Mouse (Mus musculus) neural tube, embryonic 14.5 days (tissue): ENCODE measurements at regions not wholly inside any gene's neighbourhood (a gene's known extent, or its start where the extent isn't known, plus 50 kb on each side); places are given as distances from the start of the nearest gene placed in this dataset.
A peak's percentile ranks its signal among the peaks of the same experiment; 100 is the strongest.

Source experiments
- ATAC-seq: fragments of 200-750 bp; cut with Nextera tagmentation; 2 replicates; pipeline ENCODE4 v1.8.0; 2017; ENCODE audit warnings: low read depth, mild to moderate bottlenecking, moderate TSS enrichment, moderate library complexity
- H3K27ac ChIP-seq: fragments of 300-500 bp; sonication (generic); 2 replicates; pipeline ENCODE4 v1.5.1; 2014; ENCODE audit warnings: low read depth, mild to moderate bottlenecking, control low read depth, low read length, moderate library complexity, mixed read lengths
- H3K27me3 ChIP-seq: fragments of 300-500 bp; sonication (generic); 2 replicates; pipeline ENCODE4 v1.6.1; 2014; ENCODE audit warnings: low read length; ENCODE audit not compliant: control insufficient read depth, insufficient read depth
- H3K36me3 ChIP-seq: fragments of 300-500 bp; sonication (generic); 2 replicates; pipeline ENCODE4 v1.6.1; 2014; ENCODE audit warnings: low read length, mixed read lengths; ENCODE audit not compliant: control insufficient read depth, insufficient read depth
- H3K4me1 ChIP-seq: fragments of 300-500 bp; sonication (generic); 2 replicates; pipeline ENCODE4 v1.6.1; 2014; ENCODE audit warnings: low read length; ENCODE audit not compliant: control insufficient read depth, insufficient read depth
- H3K4me2 ChIP-seq: fragments of 300-500 bp; sonication (generic); 2 replicates; pipeline ENCODE4 v1.6.1; 2014; ENCODE audit warnings: mild to moderate bottlenecking, low read depth, low read length, control low read depth
- H3K4me3 ChIP-seq: fragments of 300-500 bp; sonication (generic); 2 replicates; pipeline ENCODE4 v1.5.1; 2014; ENCODE audit warnings: low read depth, low read length, control low read depth, mixed read lengths
- H3K9ac ChIP-seq: fragments of 300-500 bp; sonication (generic); replicated peaks from 2 replicates; pipeline ENCODE4 v1.6.1; 2014; ENCODE audit warnings: low read depth, mild to moderate bottlenecking, control low read depth, low read length, mixed read lengths
- H3K9me3 ChIP-seq: fragments of 300-500 bp; sonication (generic); 2 replicates; pipeline ENCODE4 v1.6.1; 2016; ENCODE audit warnings: low read length; ENCODE audit not compliant: control insufficient read depth
- WGBS: fragments of 180-500 bp; shearing (Covaris S2); extraction: QIAGEN DNeasy Blood & Tissue Kit; methylation state at CpG from one replicate; pipeline ENCODE4 v1.1.7; 2014; 5-methylcytosine and 5-hydroxymethylcytosine counted together

- no peaks in the 10 kb centered on the region for H3K27me3 ChIP-seq
- H3K9ac ChIP-seq, result no peak overlapping the region
- 18% methylated on average over 1 of the region's 1 CpGs for WGBS
- H3K4me3 ChIP-seq, result no peak overlapping the region
- no peaks in the 10 kb centered on the region for H3K4me1 ChIP-seq
- ATAC-seq, result no peak
- H3K9me3 ChIP-seq, result no peaks in the 10 kb centered on the region
- H3K4me2 ChIP-seq, result no peak overlapping the region
- H3K27ac ChIP-seq, result no peak overlapping the region
- no peaks in the 10 kb centered on the region for H3K36me3 ChIP-seq
Measured at GRCm38 (mm10) chr17:77711130-77711529, 488.9 kb upstream of the Crim1 start.

DNA sequence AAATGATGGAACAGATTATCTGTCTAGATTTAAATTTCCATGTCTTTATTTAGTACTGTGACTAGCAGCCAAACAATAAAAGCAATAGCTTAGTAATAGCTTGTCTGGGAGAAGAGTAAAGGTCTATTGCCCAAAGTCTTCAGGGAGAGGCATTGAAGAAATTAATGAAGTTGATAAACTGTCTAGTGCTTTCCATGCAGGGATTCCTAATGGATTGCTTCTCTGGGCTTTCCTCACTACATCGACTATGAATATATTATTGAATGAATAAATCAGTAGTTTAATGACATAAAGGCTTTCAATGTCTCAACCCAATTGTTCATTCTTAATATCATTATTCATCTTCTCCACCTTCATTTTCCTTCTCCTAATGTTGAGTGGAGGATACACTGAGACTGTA is 487.9 kb upstream of the Crim1 start:
- H3K9ac ChIP-seq, result no peak overlapping the region
- H3K4me1 ChIP-seq, result no peaks in the 10 kb centered on the region
- WGBS, result 39% methylated on average over 1 of the region's 1 CpGs
- H3K4me2 ChIP-seq, result no peak overlapping the region
- H3K4me3 ChIP-seq, result no peak overlapping the region
- ATAC-seq, result peak; percentile 72
- no peaks in the 10 kb centered on the region for H3K36me3 ChIP-seq
- H3K27me3 ChIP-seq, result no peaks in the 10 kb centered on the region
- H3K9me3 ChIP-seq, result no peaks in the 10 kb centered on the region
- H3K27ac ChIP-seq, result no peak overlapping the region

DNA sequence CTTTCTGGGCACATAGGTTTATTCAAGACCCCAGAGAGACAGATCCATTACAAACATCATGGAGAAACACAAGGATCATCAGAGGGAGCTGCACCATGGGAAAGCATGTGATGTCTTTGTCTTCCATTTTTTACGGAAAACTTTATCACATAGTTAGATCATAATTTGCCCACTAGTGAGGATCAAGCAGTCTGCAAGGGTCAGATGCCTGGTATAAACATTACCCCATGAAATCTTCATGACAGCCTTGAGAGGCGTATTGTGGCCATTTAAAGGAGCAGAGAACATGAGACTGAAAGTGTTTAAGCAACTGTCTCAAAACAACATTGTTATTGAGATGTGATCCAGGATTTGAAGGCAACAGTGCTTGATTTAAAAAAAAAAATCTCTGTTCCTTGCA is 481.6 kb upstream of the Crim1 start:
- H3K9ac ChIP-seq, result no peak overlapping the region
- no peak for ATAC-seq
- no peaks in the 10 kb centered on the region for H3K36me3 ChIP-seq
- H3K4me2 ChIP-seq, result no peak overlapping the region
- no peaks in the 10 kb centered on the region for H3K27me3 ChIP-seq
- no peak overlapping the region for H3K27ac ChIP-seq
- no peaks in the 10 kb centered on the region for H3K4me1 ChIP-seq
- 77% methylated on average over 2 of the region's 2 CpGs for WGBS
- no peaks in the 10 kb centered on the region for H3K9me3 ChIP-seq
- no peak overlapping the region for H3K4me3 ChIP-seq

DNA sequence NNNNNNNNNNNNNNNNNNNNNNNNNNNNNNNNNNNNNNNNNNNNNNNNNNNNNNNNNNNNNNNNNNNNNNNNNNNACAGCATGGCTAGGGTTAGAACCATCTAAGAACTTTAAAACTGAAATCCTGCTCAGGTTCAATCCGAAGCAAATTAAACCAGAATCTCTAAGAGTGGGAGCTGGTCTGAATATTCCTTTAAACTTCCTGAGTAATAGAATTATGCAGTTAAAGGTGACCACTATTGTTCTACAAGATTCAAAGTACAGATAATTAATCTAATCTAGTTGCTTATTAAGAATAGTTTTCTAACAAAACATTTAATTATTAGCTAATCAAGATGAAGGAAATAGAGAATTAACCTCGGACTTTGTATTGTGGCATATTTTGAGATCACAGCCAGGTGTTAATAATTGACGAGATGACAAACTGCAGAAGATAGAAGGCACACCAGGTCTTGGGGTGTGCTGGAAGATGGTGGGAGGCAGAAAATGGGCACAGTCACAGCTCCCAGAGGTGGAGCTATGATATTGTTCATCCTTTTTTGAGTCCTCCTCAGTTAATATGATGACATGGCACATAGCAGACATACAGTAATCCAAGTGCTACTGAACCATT is 465.5 kb upstream of the Crim1 start:
- H3K9me3 ChIP-seq, result no peaks in the 10 kb centered on the region
- H3K27me3 ChIP-seq, result no peaks in the 10 kb centered on the region
- no peak overlapping the region for H3K27ac ChIP-seq
- no peak overlapping the region for H3K9ac ChIP-seq
- no peaks in the 10 kb centered on the region for H3K36me3 ChIP-seq
- H3K4me3 ChIP-seq, result no peak overlapping the region
- 92% methylated on average over 3 of the region's 3 CpGs for WGBS
- no peaks in the 10 kb centered on the region for H3K4me1 ChIP-seq
- no peak for ATAC-seq
- H3K4me2 ChIP-seq, result no peak overlapping the region
